Mouse (Mus musculus) mature B cell (primary cell): ENCODE results near the gene Sp8.

Source experiments
- in situ Hi-C: fragments of 300-500 bp; cut with MboI; formaldehyde crosslinking; loops from 2 replicates; pipeline ENCODE4 v1.14.3; 2019

Sp8 gene

GRCm38 (mm10) chr12:118848496-118849202 is 2.5 kb downstream of the Sp8 start:
- in situ Hi-C loops = no loop called here

DNA sequence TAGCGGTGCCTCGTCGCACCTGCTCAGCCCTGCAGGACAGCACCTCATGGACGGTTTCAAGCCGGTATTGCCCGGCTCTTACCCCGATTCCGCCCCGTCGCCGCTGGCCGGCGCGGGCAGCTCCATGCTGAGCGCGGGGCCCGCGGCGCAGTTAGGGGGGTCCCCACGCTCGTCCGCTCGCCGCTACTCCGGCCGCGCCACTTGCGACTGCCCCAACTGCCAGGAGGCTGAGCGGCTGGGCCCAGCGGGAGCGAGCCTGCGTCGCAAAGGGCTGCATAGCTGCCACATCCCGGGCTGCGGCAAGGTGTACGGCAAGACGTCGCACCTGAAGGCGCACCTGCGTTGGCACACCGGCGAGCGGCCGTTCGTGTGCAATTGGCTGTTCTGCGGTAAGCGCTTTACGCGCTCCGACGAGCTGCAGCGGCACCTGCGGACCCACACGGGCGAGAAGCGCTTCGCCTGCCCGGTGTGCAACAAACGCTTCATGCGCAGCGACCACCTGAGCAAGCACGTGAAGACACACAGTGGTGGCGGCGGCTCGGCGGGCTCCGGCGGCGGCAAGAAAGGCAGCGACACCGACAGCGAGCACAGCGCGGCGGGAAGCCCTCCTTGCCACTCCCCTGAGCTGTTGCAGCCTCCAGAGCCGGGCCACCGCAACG is 3.2 kb downstream of the Sp8 start:
- in situ Hi-C loops = no loop called here

GRCm38 (mm10) chr12:118849996-118850395 is 3.9 kb downstream of the Sp8 start:
- in situ Hi-C loops = no loop called here

- in situ Hi-C loops = no loop called here
These were observed 4.8 kb downstream of the Sp8 start for GRCm38 (mm10) chr12:118850851-118851410.

- in situ Hi-C loops = no loop called here
These were observed 7.2 kb downstream of the Sp8 start for GRCm38 (mm10) chr12:118853331-118853730.

- in situ Hi-C loops = no loop called here
These were observed 8.3 kb downstream of the Sp8 start for GRCm38 (mm10) chr12:118854401-118854800.

DNA sequence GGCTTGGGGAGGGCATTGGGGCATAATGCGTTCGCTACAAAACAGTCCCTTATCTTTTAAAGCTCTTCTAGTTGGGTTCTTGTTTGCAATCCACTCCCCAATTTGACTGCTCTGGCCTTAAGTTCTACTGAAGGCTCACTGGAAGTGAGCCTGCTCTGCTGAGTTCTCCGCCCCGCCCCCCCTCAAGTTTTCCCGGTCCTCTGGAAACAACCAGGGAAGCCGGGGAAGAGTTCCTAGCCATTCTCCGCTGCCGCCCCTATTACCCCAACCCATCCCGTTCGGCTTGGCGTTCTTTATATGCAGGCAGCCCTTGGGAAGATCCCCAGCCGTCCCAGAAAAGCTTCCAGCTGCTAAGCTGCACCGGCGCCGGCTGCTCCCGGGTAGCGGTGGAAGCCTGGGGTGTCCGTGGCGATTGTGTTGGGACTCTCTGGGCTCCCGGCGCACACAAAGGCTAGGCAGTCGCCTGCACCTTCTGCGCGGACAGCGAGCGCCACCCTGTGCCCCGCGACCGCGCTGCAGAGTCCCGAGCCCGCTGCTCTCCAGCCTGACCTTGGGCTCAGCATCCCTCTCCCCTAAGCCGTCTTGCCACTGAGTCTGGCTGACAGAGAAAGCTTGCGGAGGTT is 8.8 kb downstream of the Sp8 start:
- in situ Hi-C loops = no loop called here

- in situ Hi-C loops = no loop called here
These were observed 10.0 kb downstream of the Sp8 start for GRCm38 (mm10) chr12:118856151-118856550.

GRCm38 (mm10) chr12:118872673-118873072 is 26.5 kb downstream of the Sp8 start:
- in situ Hi-C loops = no loop called here

DNA sequence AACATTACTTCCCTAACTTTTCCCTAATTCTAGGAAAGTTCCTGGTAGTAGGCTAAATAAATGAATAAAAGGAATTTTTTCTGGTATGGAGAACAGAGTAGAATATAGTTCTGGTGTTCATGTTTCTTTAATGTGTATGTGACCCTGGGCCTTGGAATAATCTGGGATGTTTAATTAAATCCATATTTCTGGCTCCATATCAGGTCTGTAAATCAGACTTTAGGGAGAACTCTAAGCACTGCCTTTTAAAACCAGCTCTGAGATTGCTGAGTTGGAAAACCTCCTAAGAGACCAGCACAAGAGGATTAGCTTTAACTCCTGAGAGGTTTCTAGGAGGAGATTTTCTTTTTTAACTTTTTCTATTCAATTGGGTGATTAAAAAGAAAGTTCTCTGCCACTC is 36.7 kb downstream of the Sp8 start:
- in situ Hi-C loops = no loop called here

- in situ Hi-C loops = no loop called here
These were observed 41.8 kb downstream of the Sp8 start for GRCm38 (mm10) chr12:118887964-118888363.
